ENCODE assay signal across 8 mouse cellular contexts in genomic region chr15:101519792-101520191, GRCm38 (mm10). TPM values are rescaled to one million over a fixed set of nuclear protein-coding genes. Genes with fewer than 3 reads are reported as not detected.
DNase-seq lines count a peak whose midpoint lies in the region; ATAC-seq and TF ChIP-seq lines count a peak whose summit lies in the region.

No protein-coding gene starts in this region.

- H3K36me3 ChIP-seq in intestine, postnatal 0 days (ENCODE audit: control insufficient read depth, insufficient read depth) = no peaks in the 10 kb centered on the region
- no peaks in the 10 kb centered on the region for H3K36me3 ChIP-seq in intestine, embryonic 16.5 days (ENCODE audit: control insufficient read depth, insufficient read depth, low read length)
- H3K36me3 ChIP-seq in hindbrain, postnatal 0 days (ENCODE audit: insufficient read depth, low read length) = no peaks in the 10 kb centered on the region

- H3K4me2 ChIP-seq in intestine, postnatal 0 days (replicated peaks; ENCODE audit: low read depth) = no peak overlapping the region
- H3K4me2 ChIP-seq in intestine, embryonic 16.5 days (ENCODE audit: low read depth, low read length) = no peak overlapping the region
- no peak overlapping the region for H3K4me2 ChIP-seq in hindbrain, postnatal 0 days (ENCODE audit: low read depth, low read length)

- H3K27ac ChIP-seq in intestine, postnatal 0 days (ENCODE audit: low read depth, low read length) = no peak overlapping the region
- H3K27ac ChIP-seq in intestine, embryonic 16.5 days (ENCODE audit: low read length) = no peak overlapping the region
- H3K27ac ChIP-seq in hindbrain, postnatal 0 days = no peak overlapping the region

- H3K9me3 ChIP-seq in intestine, postnatal 0 days (ENCODE audit: control insufficient read depth) = no peaks in the 10 kb centered on the region
- H3K9me3 ChIP-seq in intestine, embryonic 16.5 days (ENCODE audit: control insufficient read depth, low read length) = no peaks in the 10 kb centered on the region
- no peaks in the 10 kb centered on the region for H3K9me3 ChIP-seq in hindbrain, postnatal 0 days (ENCODE audit: low read length)

- DNase-seq in adrenal gland, adult 2 months = peak; percentile 66
- peak; percentile 86 for DNase-seq in embryo, embryonic 11 days
- peak; percentile 91 for DNase-seq in hindbrain, postnatal 0 days (ENCODE audit: low spot score)
- DNase-seq in left cerebral cortex, postnatal 4 days = peak; percentile 82
- peak; percentile 93 for DNase-seq in retina, embryonic 14.5 days (ENCODE audit: low spot score)

- 18% methylated on average over 2 of the region's 2 CpGs for WGBS in intestine, postnatal 0 days
- 18% methylated on average over 2 of the region's 2 CpGs for WGBS in intestine, embryonic 16.5 days
- 10% methylated on average over 2 of the region's 2 CpGs for WGBS in hindbrain, postnatal 0 days

- no peaks in the 10 kb centered on the region for H3K27me3 ChIP-seq in intestine, postnatal 0 days (replicated peaks; ENCODE audit: control insufficient read depth, insufficient read depth, low read length)
- no peaks in the 10 kb centered on the region for H3K27me3 ChIP-seq in intestine, embryonic 16.5 days (replicated peaks; ENCODE audit: control insufficient read depth, insufficient read depth, low read length)
- no peaks in the 10 kb centered on the region; the same call in 1 of the 2 replicates for H3K27me3 ChIP-seq in hindbrain, postnatal 0 days (ENCODE audit: insufficient read depth, low read length)

- intact Hi-C loops in left cerebral cortex, postnatal 4 days (cut with DNase I) = loop anchor here (1.0 to 10.0 kb wide), 4 partner anchors 95 to 454 kb away; no protein-coding TSS in a partner anchor

- TF ChIP-seq CTCF in intestine, postnatal 0 days (IDR thresholded peaks at IDR 0.05; ENCODE audit: low read depth) = peak; percentile 93
- peak; percentile 92 for TF ChIP-seq CTCF in hindbrain, postnatal 0 days (IDR thresholded peaks at IDR 0.05; ENCODE audit: low read depth)

- no peak for ATAC-seq in intestine, postnatal 0 days
- no peak for ATAC-seq in intestine, embryonic 16.5 days
- no peak for ATAC-seq in hindbrain, postnatal 0 days
- no peak for ATAC-seq in activated CD4-positive, CD25-positive, alpha-beta regulatory T cell, adult 4 months

- H3K4me3 ChIP-seq in intestine, postnatal 0 days (ENCODE audit: low read depth, low read length) = no peak overlapping the region
- H3K4me3 ChIP-seq in intestine, embryonic 16.5 days (ENCODE audit: low read length) = no peak overlapping the region
- no peak overlapping the region for H3K4me3 ChIP-seq in hindbrain, postnatal 0 days (ENCODE audit: low read length)

- no peak overlapping the region for H3K9ac ChIP-seq in intestine, postnatal 0 days (ENCODE audit: low read depth, low read length)
- no peak overlapping the region for H3K9ac ChIP-seq in intestine, embryonic 16.5 days (ENCODE audit: low read depth, low read length)
- H3K9ac ChIP-seq in hindbrain, postnatal 0 days (replicated peaks; ENCODE audit: low read length) = no peak overlapping the region

- H3K4me1 ChIP-seq in intestine, postnatal 0 days (replicated peaks; ENCODE audit: control insufficient read depth, insufficient read depth, low read length) = no peaks in the 10 kb centered on the region
- 0 out of 2 replicates have a peak, but pooled peaks cover 2% of the 10 kb centered on the region for H3K4me1 ChIP-seq in intestine, embryonic 16.5 days (ENCODE audit: control insufficient read depth, insufficient read depth, low read length)
- H3K4me1 ChIP-seq in hindbrain, postnatal 0 days (ENCODE audit: insufficient read depth, low read length) = no peaks in the 10 kb centered on the region

RNA-seq across cellular contexts. Expression of gene Gm49425, which starts 2.7 kb away (rescaled TPM):
- polyA plus RNA-seq in intestine, postnatal 0 days (2015; fragmentation: Nextera tagmentation; extraction: Ambion mirVana) = not detected in 2 replicates
- not detected in 2 replicates for polyA plus RNA-seq in intestine, embryonic 16.5 days (2015; fragmentation: Nextera tagmentation; extraction: Ambion mirVana)
- total RNA-seq in adrenal gland, adult 2 months (2021) = not detected
- polyA plus RNA-seq in adrenal gland, adult 2 months (2012; rRNA removed) = not detected in 2 replicates
- total RNA-seq in hindbrain, postnatal 0 days (2014; rRNA removed) = not detected in 2 replicates
- not detected in 2 replicates for polyA plus RNA-seq in hindbrain, postnatal 0 days (2015; fragmentation: Nextera tagmentation; extraction: Ambion mirVana)
- total RNA-seq in left cerebral cortex, postnatal 4 days (2021) = not detected
- not detected for polyA plus RNA-seq in activated CD4-positive, CD25-positive, alpha-beta regulatory T cell, adult 4 months (2017; shearing (Covaris generic))

RNA-seq across cellular contexts. Expression of gene Krt84, which starts 12.8 kb away (rescaled TPM):
- polyA plus RNA-seq in intestine, postnatal 0 days (2015; fragmentation: Nextera tagmentation; extraction: Ambion mirVana) = 0.21 TPM in 1 of 2 replicates, not detected in the other
- polyA plus RNA-seq in intestine, embryonic 16.5 days (2015; fragmentation: Nextera tagmentation; extraction: Ambion mirVana) = 0.28 and 0.53 TPM in 2 replicates
- total RNA-seq in adrenal gland, adult 2 months (2021) = not detected
- polyA plus RNA-seq in adrenal gland, adult 2 months (2012; rRNA removed) = not detected in 2 replicates
- total RNA-seq in hindbrain, postnatal 0 days (2014; rRNA removed) = not detected in 2 replicates
- not detected in 2 replicates for polyA plus RNA-seq in hindbrain, postnatal 0 days (2015; fragmentation: Nextera tagmentation; extraction: Ambion mirVana)
- not detected for total RNA-seq in left cerebral cortex, postnatal 4 days (2021)
- not detected for polyA plus RNA-seq in activated CD4-positive, CD25-positive, alpha-beta regulatory T cell, adult 4 months (2017; shearing (Covaris generic))

RNA-seq across cellular contexts. Expression of gene Krt83, which starts 28.5 kb away (rescaled TPM):
- polyA plus RNA-seq in intestine, postnatal 0 days (2015; fragmentation: Nextera tagmentation; extraction: Ambion mirVana) = not detected in 2 replicates
- 0.09 TPM in 1 of 2 replicates, not detected in the other for polyA plus RNA-seq in intestine, embryonic 16.5 days (2015; fragmentation: Nextera tagmentation; extraction: Ambion mirVana)
- total RNA-seq in adrenal gland, adult 2 months (2021) = not detected
- 0.12 TPM in 1 of 2 replicates, not detected in the other for polyA plus RNA-seq in adrenal gland, adult 2 months (2012; rRNA removed)
- total RNA-seq in hindbrain, postnatal 0 days (2014; rRNA removed) = not detected in 2 replicates
- not detected in 2 replicates for polyA plus RNA-seq in hindbrain, postnatal 0 days (2015; fragmentation: Nextera tagmentation; extraction: Ambion mirVana)
- total RNA-seq in left cerebral cortex, postnatal 4 days (2021) = not detected
- 1 to 10 TPM; 5.8 to 6.6 TPM for polyA plus RNA-seq in activated CD4-positive, CD25-positive, alpha-beta regulatory T cell, adult 4 months (2017; shearing (Covaris generic))

RNA-seq across cellular contexts. Expression of gene Krt82, which starts 30.7 kb away (rescaled TPM):
- not detected in 2 replicates for polyA plus RNA-seq in intestine, postnatal 0 days (2015; fragmentation: Nextera tagmentation; extraction: Ambion mirVana)
- polyA plus RNA-seq in intestine, embryonic 16.5 days (2015; fragmentation: Nextera tagmentation; extraction: Ambion mirVana) = not detected in 2 replicates
- not detected for total RNA-seq in adrenal gland, adult 2 months (2021)
- polyA plus RNA-seq in adrenal gland, adult 2 months (2012; rRNA removed) = not detected in 2 replicates
- total RNA-seq in hindbrain, postnatal 0 days (2014; rRNA removed) = not detected in 2 replicates
- not detected in 2 replicates for polyA plus RNA-seq in hindbrain, postnatal 0 days (2015; fragmentation: Nextera tagmentation; extraction: Ambion mirVana)
- total RNA-seq in left cerebral cortex, postnatal 4 days (2021) = not detected
- polyA plus RNA-seq in activated CD4-positive, CD25-positive, alpha-beta regulatory T cell, adult 4 months (2017; shearing (Covaris generic)) = not detected

RNA-seq across cellular contexts. Expression of gene Krt90, which starts 43.0 kb away (rescaled TPM):
- polyA plus RNA-seq in intestine, postnatal 0 days (2015; fragmentation: Nextera tagmentation; extraction: Ambion mirVana) = 0.20 and 0.21 TPM in 2 replicates
- polyA plus RNA-seq in intestine, embryonic 16.5 days (2015; fragmentation: Nextera tagmentation; extraction: Ambion mirVana) = 0.09 and 0.16 TPM in 2 replicates
- total RNA-seq in adrenal gland, adult 2 months (2021) = not detected
- not detected in 2 replicates for polyA plus RNA-seq in adrenal gland, adult 2 months (2012; rRNA removed)
- 0.11 TPM in 1 of 2 replicates, not detected in the other for total RNA-seq in hindbrain, postnatal 0 days (2014; rRNA removed)
- 0.11 and 0.26 TPM in 2 replicates for polyA plus RNA-seq in hindbrain, postnatal 0 days (2015; fragmentation: Nextera tagmentation; extraction: Ambion mirVana)
- total RNA-seq in left cerebral cortex, postnatal 4 days (2021) = not detected
- polyA plus RNA-seq in activated CD4-positive, CD25-positive, alpha-beta regulatory T cell, adult 4 months (2017; shearing (Covaris generic)) = not detected
